Mouse (Mus musculus) spleen, postnatal 14 days (tissue): ENCODE measurements at regions not wholly inside any gene's neighbourhood (a gene's known extent, or its start where the extent isn't known, plus 50 kb on each side); places are given as distances from the start of the nearest gene placed in this dataset.

Source experiments
- DNase-seq, 2 experiments: peaks; one replicate each; pipeline ENCODE4 v3.0.0; 2021 to 2022; ENCODE audit warnings: low spot score in 2 of 2

- no peak for DNase-seq
Measured at GRCm38 (mm10) chr17:31776949-31777607, 78.5 kb downstream of the Sik1 start.

GRCm38 (mm10) chr17:31777751-31778150 lies 77.9 kb downstream of the Sik1 start:
- no peak for DNase-seq

- no peak for DNase-seq
Measured at GRCm38 (mm10) chr17:31779466-31779865, 76.1 kb downstream of the Sik1 start.

GRCm38 (mm10) chr17:31782251-31782650 lies 73.4 kb downstream of the Sik1 start:
- DNase-seq: no peak

- no peak for DNase-seq
Measured at GRCm38 (mm10) chr17:31783071-31783470, 72.5 kb downstream of the Sik1 start.

GRCm38 (mm10) chr17:31788316-31788715 lies 67.3 kb downstream of the Sik1 start:
- DNase-seq: no peak

GRCm38 (mm10) chr17:31789068-31789583 lies 66.5 kb downstream of the Sik1 start:
- no peak for DNase-seq

- no peak for DNase-seq
Measured at GRCm38 (mm10) chr17:31789906-31790279, 65.7 kb downstream of the Sik1 start.

GRCm38 (mm10) chr17:31790280-31791063 lies 65.1 kb downstream of the Sik1 start:
- DNase-seq: peak in 1 of 2 experiments; percentile 42

- no peak for DNase-seq
Measured at GRCm38 (mm10) chr17:31791656-31792055, 63.9 kb downstream of the Sik1 start.

GRCm38 (mm10) chr17:31793040-31793439 lies 62.6 kb downstream of the Sik1 start:
- DNase-seq: no peak

- DNase-seq: no peak
Measured at GRCm38 (mm10) chr17:31793521-31793920, 62.1 kb downstream of the Sik1 start.

- DNase-seq: no peak
Measured at GRCm38 (mm10) chr17:31793964-31794363, 61.6 kb downstream of the Sik1 start.
